Mouse (Mus musculus): ENCODE results near the gene Clec4d. TPM values are rescaled to one million over a fixed set of nuclear protein-coding genes. Genes with fewer than 3 reads are reported as not detected.
"Not testable (repeated sequence)": the region's sequence is repeated elsewhere in the genome, so short reads cannot be mapped to it uniquely, and the experiment has no call there.

Gene Clec4d
- polyA plus RNA-seq, 1 experiment from 2014 or later, result not detected

DNA sequence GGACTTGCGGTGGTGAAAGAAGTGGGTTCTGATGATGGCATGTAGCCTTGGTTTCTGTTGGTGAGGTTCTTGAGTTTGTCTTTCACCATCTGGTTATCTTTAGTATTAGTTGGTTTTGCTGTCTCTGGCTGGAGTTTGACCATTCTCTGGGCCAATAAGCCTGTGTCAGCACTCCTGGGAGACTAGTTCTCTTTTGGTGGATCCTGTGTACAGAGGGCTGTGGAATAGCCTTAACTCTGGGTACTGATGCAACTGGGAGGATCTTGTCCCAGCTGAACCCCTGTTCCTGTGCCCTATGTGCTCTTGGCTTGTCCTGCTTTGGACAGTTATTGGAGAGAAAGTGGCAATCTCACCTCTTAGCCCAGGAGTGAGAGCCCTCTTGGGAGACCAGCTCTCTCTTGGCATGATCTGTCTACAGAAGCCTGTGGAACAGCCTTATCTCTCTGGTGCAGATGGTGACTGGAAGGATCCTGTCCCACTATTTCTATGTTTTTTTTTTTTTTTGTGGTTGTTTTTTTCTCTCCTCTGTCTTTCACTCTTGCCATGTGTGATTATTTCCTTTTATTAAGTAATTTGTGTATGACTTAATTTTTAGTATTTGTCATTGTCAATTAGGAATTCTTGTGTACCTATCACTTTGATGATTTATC is 31.0 kb downstream of the Clec4d start:
- no peaks in the 10 kb centered on the region for H3K9me3 ChIP-seq (ENCODE audit: control insufficient read depth, low read length)
- H3K36me3 ChIP-seq (ENCODE audit: control insufficient read depth, insufficient read depth, low read length), result no peaks in the 10 kb centered on the region
- H3K9ac ChIP-seq (replicated peaks; ENCODE audit: low read depth, low read length), result no peak overlapping the region
- 94% methylated on average over 1 of the region's 1 CpGs for WGBS
- no peaks in the 10 kb centered on the region for H3K4me1 ChIP-seq (ENCODE audit: control insufficient read depth, insufficient read depth, low read length)
- H3K4me3 ChIP-seq (ENCODE audit: low read depth, low read length), result no peak overlapping the region
- ATAC-seq (ENCODE audit: low read depth), result no peak
- H3K27ac ChIP-seq (ENCODE audit: low read depth, low read length), result no peak overlapping the region
- no peaks in the 10 kb centered on the region for H3K27me3 ChIP-seq (ENCODE audit: control insufficient read depth, insufficient read depth, low read length)
- H3K4me2 ChIP-seq (ENCODE audit: low read depth, low read length), result no peak overlapping the region

DNA sequence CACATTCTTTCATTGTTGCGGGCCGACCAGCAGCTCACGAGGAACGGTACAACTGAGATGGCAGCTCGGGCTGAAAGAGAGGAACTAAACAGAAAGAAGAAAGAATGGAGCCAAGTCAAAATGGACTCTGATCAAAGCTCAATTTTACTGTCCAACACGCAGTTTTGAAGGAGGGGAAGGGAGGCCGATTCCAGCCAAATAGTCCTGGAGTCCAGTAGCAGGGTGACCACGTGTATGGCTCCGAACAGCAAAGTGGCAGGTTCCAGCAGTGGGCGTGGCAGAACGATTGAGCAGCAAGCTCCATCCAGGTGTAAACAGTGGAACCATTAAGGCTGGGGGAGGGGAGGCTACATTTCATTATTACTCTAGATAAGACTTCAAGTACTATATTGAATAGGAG is 31.6 kb downstream of the Clec4d start:
- H3K4me2 ChIP-seq (ENCODE audit: low read depth, low read length); H3K4me3 ChIP-seq (ENCODE audit: low read depth, low read length); H3K9me3 ChIP-seq (ENCODE audit: control insufficient read depth, low read length); H3K4me1 ChIP-seq (ENCODE audit: control insufficient read depth, insufficient read depth, low read length); H3K36me3 ChIP-seq (ENCODE audit: control insufficient read depth, insufficient read depth, low read length); H3K9ac ChIP-seq (replicated peaks; ENCODE audit: low read depth, low read length); ATAC-seq (ENCODE audit: low read depth); H3K27me3 ChIP-seq (ENCODE audit: control insufficient read depth, insufficient read depth, low read length); H3K27ac ChIP-seq (ENCODE audit: low read depth, low read length): not testable (repeated sequence)
- WGBS, result 93% methylated on average over 11 of the region's 11 CpGs

DNA sequence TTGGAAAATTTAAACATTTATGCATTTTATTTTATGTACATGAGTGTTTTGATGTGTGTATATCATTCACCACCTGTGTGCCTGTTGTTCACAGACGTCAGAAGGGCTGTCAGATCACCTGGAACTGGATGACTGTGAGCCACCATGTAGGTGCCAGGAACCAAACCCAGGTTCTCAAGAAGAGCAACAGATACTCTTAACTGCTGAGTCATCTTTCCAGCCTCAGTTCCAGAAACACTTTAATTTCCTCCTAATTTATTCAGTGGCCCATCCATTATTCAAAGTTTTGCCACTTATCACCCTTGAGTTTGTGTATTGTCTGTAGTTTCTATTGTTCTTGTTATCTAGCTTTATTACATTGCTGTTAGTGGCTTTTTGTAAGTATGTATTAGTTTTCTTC is 34.8 kb downstream of the Clec4d start:
- Histone ChIP-seq H3K9ac (replicated peaks; ENCODE audit: low read depth, low read length) (no peak overlapping the region), H3K4me2 (ENCODE audit: low read depth, low read length) (no peak overlapping the region), H3K4me3 (ENCODE audit: low read depth, low read length) (no peak overlapping the region), H3K36me3 (ENCODE audit: control insufficient read depth, insufficient read depth, low read length) (no peaks in the 10 kb centered on the region), H3K9me3 (ENCODE audit: control insufficient read depth, low read length) (no peaks in the 10 kb centered on the region), H3K4me1 (ENCODE audit: control insufficient read depth, insufficient read depth, low read length) (no peaks in the 10 kb centered on the region), H3K27me3 (ENCODE audit: control insufficient read depth, insufficient read depth, low read length) (no peaks in the 10 kb centered on the region), H3K27ac (ENCODE audit: low read depth, low read length) (no peak overlapping the region)
- WGBS, result 74% methylated on average over 1 of the region's 1 CpGs
- ATAC-seq (ENCODE audit: low read depth), result no peak

DNA sequence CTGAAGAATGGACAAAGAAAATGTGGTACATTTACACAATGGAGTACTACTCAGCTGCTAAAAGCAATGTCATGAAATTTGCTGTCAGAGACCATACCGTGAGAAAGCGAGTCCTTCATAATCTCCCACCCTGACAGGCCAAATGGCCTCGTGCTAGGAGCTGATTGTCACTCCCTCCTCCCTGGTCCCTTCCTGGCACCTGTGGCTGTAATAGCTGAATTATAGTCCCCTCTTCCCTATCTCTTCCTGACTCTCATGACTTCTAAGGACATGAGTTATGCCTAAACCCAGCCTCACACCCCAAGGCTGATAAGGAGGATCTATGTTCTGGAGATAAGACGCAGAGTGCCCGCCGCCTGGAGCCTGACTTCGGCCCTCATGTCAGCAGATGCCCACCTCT is 44.4 kb downstream of the Clec4d start:
- H3K9ac ChIP-seq (replicated peaks; ENCODE audit: low read depth, low read length); H3K4me2 ChIP-seq (ENCODE audit: low read depth, low read length); H3K36me3 ChIP-seq (ENCODE audit: control insufficient read depth, insufficient read depth, low read length); H3K4me1 ChIP-seq (ENCODE audit: control insufficient read depth, insufficient read depth, low read length); H3K4me3 ChIP-seq (ENCODE audit: low read depth, low read length); ATAC-seq (ENCODE audit: low read depth); H3K27ac ChIP-seq (ENCODE audit: low read depth, low read length); H3K27me3 ChIP-seq (ENCODE audit: control insufficient read depth, insufficient read depth, low read length); H3K9me3 ChIP-seq (ENCODE audit: control insufficient read depth, low read length): not testable (repeated sequence)
- WGBS, result 85% methylated on average over 7 of the region's 7 CpGs

DNA sequence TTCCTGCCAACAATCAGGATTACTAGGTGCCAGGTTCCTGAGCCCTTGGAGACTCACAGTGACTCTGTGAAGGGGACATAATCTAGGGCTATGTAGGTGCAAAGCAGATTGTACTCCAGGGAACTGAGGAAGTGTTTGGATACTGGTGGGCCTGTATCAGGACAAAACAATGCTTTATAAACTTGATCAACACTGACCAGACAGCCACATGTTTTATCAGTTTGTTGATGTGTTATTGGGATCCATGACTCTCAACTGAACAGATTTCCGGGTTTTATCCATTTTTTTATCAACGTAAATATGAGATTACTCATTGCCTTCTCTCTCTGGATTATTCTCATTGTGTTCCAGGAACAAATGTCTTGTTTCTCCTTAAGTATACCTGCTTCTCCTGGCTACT is 46.1 kb downstream of the Clec4d start, which contains the start of gene Vmn2r19:
TSS of gene Vmn2r19 (plus strand) at position 301 of the 400 bp plus-strand sequence.
- Histone ChIP-seq H3K27ac (ENCODE audit: low read depth, low read length) (no peak within 1 kb of the TSS), H3K9ac (replicated peaks; ENCODE audit: low read depth, low read length) (no peak within 1 kb of the TSS)
- WGBS, result 97% methylated on average over 2 of the region's 2 CpGs

More for the DNA sequence above, 46.1 kb downstream of the Clec4d start, which contains the start of gene Vmn2r19:
- H3K4me3 ChIP-seq (ENCODE audit: low read depth, low read length), result no peak within 1 kb of the TSS
- no peak within 1 kb of the TSS for H3K4me2 ChIP-seq (ENCODE audit: low read depth, low read length)
- no peaks in the 10 kb centered on the region for H3K4me1 ChIP-seq (ENCODE audit: control insufficient read depth, insufficient read depth, low read length)
- H3K9me3 ChIP-seq (ENCODE audit: control insufficient read depth, low read length), result no peaks in the 10 kb centered on the region
- ATAC-seq (ENCODE audit: low read depth), result no peak
- no peaks in the 10 kb centered on the region for H3K36me3 ChIP-seq (ENCODE audit: control insufficient read depth, insufficient read depth, low read length)
- H3K27me3 ChIP-seq (ENCODE audit: control insufficient read depth, insufficient read depth, low read length), result no peaks in the 10 kb centered on the region

Other genes starting within 250 kb of the Clec4d start
- not detected in 2 replicates for gene Clec4b1, start 212.1 kb upstream of the Clec4d start, polyA plus RNA-seq (2014; fragmentation: Nextera tagmentation; extraction: Ambion mirVana)
- gene Clec4a2, start 155.7 kb upstream of the Clec4d start, polyA plus RNA-seq (2014; fragmentation: Nextera tagmentation; extraction: Ambion mirVana), result 2.3 TPM in 1 of 2 replicates, not detected in the other
- gene Clec4b2, start 89.2 kb upstream of the Clec4d start, polyA plus RNA-seq (2014; fragmentation: Nextera tagmentation; extraction: Ambion mirVana), result not detected in 2 replicates
- gene Clec4n, start 32.3 kb upstream of the Clec4d start, polyA plus RNA-seq (2014; fragmentation: Nextera tagmentation; extraction: Ambion mirVana), result 0.79 TPM in 1 of 2 replicates, not detected in the other
- not detected in 2 replicates for gene Clec4e, start 27.8 kb downstream of the Clec4d start, polyA plus RNA-seq (2014; fragmentation: Nextera tagmentation; extraction: Ambion mirVana)
- gene Vmn2r19, start 46.2 kb downstream of the Clec4d start, polyA plus RNA-seq (2014; fragmentation: Nextera tagmentation; extraction: Ambion mirVana), result not detected in 2 replicates
- not detected in 2 replicates for gene Vmn2r20, start 156.0 kb downstream of the Clec4d start, polyA plus RNA-seq (2014; fragmentation: Nextera tagmentation; extraction: Ambion mirVana)